Mouse (Mus musculus) heart, embryonic 16.5 days (tissue): Measurements from ENCODE around the gene Pde6g. TPM values are rescaled to one million over a fixed set of nuclear protein-coding genes. Genes with fewer than 3 reads are reported as not detected.

Source experiments
- ATAC-seq: fragments of 200-750 bp; cut with Nextera tagmentation; replicated peaks from 2 replicates; pipeline ENCODE4 v1.8.0; 2017; ENCODE audit warnings: moderate number of reproducible peaks; ENCODE audit not compliant: insufficient read depth, low FRiP score; ENCODE audit errors: extremely low read depth
- H3K27ac ChIP-seq: fragments of 300-500 bp; sonication (generic); 2 replicates; pipeline ENCODE4 v1.5.1; 2014; ENCODE audit warnings: mild to moderate bottlenecking, low read length, control low read depth, moderate library complexity
- H3K27me3 ChIP-seq: fragments of 300-500 bp; sonication (generic); 2 replicates; pipeline ENCODE4 v1.6.1; 2014; ENCODE audit warnings: low read length, mixed read lengths; ENCODE audit not compliant: control insufficient read depth, insufficient read depth
- H3K36me3 ChIP-seq: fragments of 300-500 bp; sonication (generic); 2 replicates; pipeline ENCODE4 v1.6.1; 2014; ENCODE audit not compliant: control insufficient read depth, insufficient read depth
- H3K4me1 ChIP-seq: fragments of 300-500 bp; sonication (generic); 2 replicates; pipeline ENCODE4 v1.6.1; 2014; ENCODE audit warnings: low read length, mixed read lengths; ENCODE audit not compliant: control insufficient read depth, insufficient read depth
- H3K4me2 ChIP-seq: fragments of 300-500 bp; sonication (generic); 2 replicates; pipeline ENCODE4 v1.6.1; 2014; ENCODE audit warnings: low read depth, mild to moderate bottlenecking, control low read depth, low read length
- H3K4me3 ChIP-seq: fragments of 300-500 bp; sonication (generic); 2 replicates; pipeline ENCODE4 v1.5.1; 2014; ENCODE audit warnings: mild to moderate bottlenecking, control low read depth, low read length
- H3K9ac ChIP-seq: fragments of 300-500 bp; sonication (generic); 2 replicates; pipeline ENCODE4 v1.6.1; 2014; ENCODE audit warnings: low read length, control low read depth
- H3K9me3 ChIP-seq: fragments of 300-500 bp; sonication (generic); replicated peaks from 2 replicates; pipeline ENCODE4 v1.6.1; 2016; ENCODE audit warnings: low read length; ENCODE audit not compliant: control insufficient read depth
- WGBS: fragments of 180-500 bp; shearing (Covaris S2); extraction: QIAGEN DNeasy Blood & Tissue Kit; methylation state at CpG from one replicate; pipeline ENCODE4 v1.1.7; 2014; 5-methylcytosine and 5-hydroxymethylcytosine counted together
- polyA plus RNA-seq: library from polyadenylated mRNA; unstranded; fragments of >200 nt; fragmentation: Nextera tagmentation; extraction: Ambion mirVana; gene quantifications from 2 replicates; pipeline ENCODE4 v1.2.1, GENCODE M21; 2015

Gene Pde6g
- polyA plus RNA-seq, 1 experiment from 2014 or later: 0.28 TPM

GRCm38 (mm10) chr11:120444106-120444505 lies 9.2 kb downstream of the Pde6g start:
- H3K4me2 ChIP-seq: no peak overlapping the region
- no peaks in the 10 kb centered on the region for H3K9me3 ChIP-seq
- WGBS: 64% methylated on average over 6 of the region's 6 CpGs
- H3K4me1 ChIP-seq: no peaks in the 10 kb centered on the region
- H3K4me3 ChIP-seq: no peak overlapping the region
- no peak overlapping the region for H3K27ac ChIP-seq
- no peak for ATAC-seq
- no peaks in the 10 kb centered on the region for H3K36me3 ChIP-seq
- no peaks in the 10 kb centered on the region for H3K27me3 ChIP-seq
- H3K9ac ChIP-seq: no peak overlapping the region

GRCm38 (mm10) chr11:120442765-120443280 lies 10.5 kb downstream of the Pde6g start:
- WGBS: 88% methylated on average over 3 of the region's 3 CpGs
- no peaks in the 10 kb centered on the region for H3K27me3 ChIP-seq
- no peaks in the 10 kb centered on the region for H3K9me3 ChIP-seq
- no peak for ATAC-seq
- H3K4me1 ChIP-seq: no peaks in the 10 kb centered on the region
- H3K4me2 ChIP-seq: no peak overlapping the region
- H3K27ac ChIP-seq: no peak overlapping the region
- H3K4me3 ChIP-seq: no peak overlapping the region
- H3K9ac ChIP-seq: no peak overlapping the region
- no peaks in the 10 kb centered on the region for H3K36me3 ChIP-seq

DNA sequence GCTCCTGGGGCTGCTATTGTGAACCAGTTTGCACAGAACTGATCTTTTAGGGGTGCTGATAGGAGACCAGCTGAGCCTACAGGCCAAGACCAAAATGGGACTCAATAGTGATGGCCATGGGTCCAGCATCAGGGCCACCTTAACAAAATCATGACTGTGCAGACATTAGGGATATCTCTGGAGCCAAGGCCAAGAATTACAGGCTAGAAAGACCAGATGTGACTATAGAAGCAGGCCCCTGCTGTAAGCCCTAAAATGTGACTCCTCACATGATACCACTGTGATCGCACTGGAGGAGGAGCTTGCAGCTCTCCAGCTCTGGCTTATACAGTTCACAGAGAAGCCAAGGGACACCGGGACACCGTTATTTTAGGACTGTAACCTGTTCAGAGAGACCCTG lies 11.0 kb downstream of the Pde6g start, which contains the start of gene Tspan10:
Gene Tspan10, plus strand, starts transcription at position 301 of the 400 bp plus-strand sequence.
- Histone ChIP-seq H3K9ac (no peak within 1 kb of the TSS), H3K4me3 (no peak within 1 kb of the TSS), H3K36me3 (no peaks in the 10 kb centered on the region), H3K9me3 (no peaks in the 10 kb centered on the region), H3K27me3 (no peaks in the 10 kb centered on the region), H3K27ac (no peak within 1 kb of the TSS), H3K4me2 (no peak within 1 kb of the TSS), H3K4me1 (no peaks in the 10 kb centered on the region)
- 82% methylated on average over 3 of the region's 3 CpGs for WGBS
- no peak for ATAC-seq

GRCm38 (mm10) chr11:120437857-120438385 lies 15.4 kb downstream of the Pde6g start:
- Histone ChIP-seq H3K27ac (peak overlapping the region; percentile 81), H3K4me3 (peak overlapping the region; percentile 98), H3K27me3 (no peaks in the 10 kb centered on the region), H3K4me1 (peaks cover 11% of the 10 kb centered on the region), H3K4me2 (peak overlapping the region; percentile 81), H3K9me3 (no peaks in the 10 kb centered on the region), H3K9ac (peak overlapping the region; percentile 96), H3K36me3 (peaks cover 10% of the 10 kb centered on the region)
- ATAC-seq: no peak
- 24% methylated on average over 12 of the region's 12 CpGs for WGBS

DNA sequence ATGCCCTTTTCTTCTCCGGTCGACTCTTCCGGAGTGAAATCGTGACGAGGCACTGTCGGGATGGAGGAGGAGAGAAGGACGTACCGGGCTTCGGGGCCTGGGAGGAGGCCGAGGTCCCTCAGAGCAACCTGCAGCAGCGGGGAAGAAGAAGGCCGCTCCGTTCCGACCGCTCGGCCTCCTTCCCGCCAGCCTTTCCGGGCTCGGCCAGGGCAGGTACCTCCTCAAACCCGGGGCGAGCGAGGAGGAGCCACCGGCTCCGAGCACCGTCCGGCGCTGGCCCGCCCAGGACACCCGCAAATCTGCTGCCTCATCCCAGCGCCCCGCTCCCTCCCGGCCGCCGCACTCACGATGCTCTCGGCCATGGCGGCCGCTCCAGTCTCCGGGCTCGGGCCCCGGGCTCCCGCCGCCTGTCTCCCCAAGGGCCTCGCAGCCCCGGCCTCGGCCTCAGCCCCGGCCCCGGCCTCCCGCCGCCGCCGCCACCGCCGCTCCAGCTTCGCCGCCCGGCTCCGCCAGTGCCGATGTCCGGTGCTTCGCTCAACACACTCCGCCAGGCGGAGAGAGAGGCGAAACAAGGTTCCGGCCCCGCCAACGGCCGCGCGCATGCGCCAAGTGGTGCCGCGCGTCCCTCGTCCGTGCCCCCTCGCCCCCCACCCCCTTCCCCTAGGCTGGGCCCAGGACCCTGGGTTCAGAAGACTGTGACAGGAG lies 16.0 kb downstream of the Pde6g start, which contains the start of gene Nploc4:
Gene Nploc4, minus strand, starts transcription at position 557 of the 705 bp plus-strand sequence.
- Histone ChIP-seq H3K4me1 (peaks cover 11% of the 10 kb centered on the region), H3K9ac (peak within 1 kb of the TSS; percentile 96), H3K27ac (peak within 1 kb of the TSS; percentile 81), H3K4me3 (peak within 1 kb of the TSS; percentile 98), H3K4me2 (peak within 1 kb of the TSS; percentile 81), H3K27me3 (no peaks in the 10 kb centered on the region), H3K9me3 (no peaks in the 10 kb centered on the region), H3K36me3 (peaks cover 16% of the 10 kb centered on the region)
- peak; percentile 89 for ATAC-seq
- WGBS: under 1% methylated on average over 67 of the region's 77 CpGs

DNA sequence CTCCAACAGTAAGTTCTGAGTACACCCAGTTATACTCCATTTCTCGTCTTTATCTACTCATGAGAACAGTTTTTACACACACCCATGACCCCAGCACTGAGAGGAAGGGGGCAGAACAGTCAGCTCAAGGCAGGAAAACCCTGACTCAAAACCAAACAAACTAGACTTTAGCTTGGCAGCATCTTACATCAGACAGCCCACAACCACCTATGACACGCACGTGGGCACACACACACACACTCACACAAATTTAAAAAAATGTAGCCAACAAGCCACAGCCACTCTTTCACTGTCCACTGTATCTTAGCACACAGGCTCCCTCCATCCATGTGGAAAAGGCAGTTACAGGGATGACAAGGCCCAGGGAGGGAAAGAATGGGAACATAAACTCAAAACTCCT lies 26.6 kb downstream of the Pde6g start:
- Histone ChIP-seq H3K27me3 (no peaks in the 10 kb centered on the region), H3K36me3 (peaks cover 49% of the 10 kb centered on the region), H3K4me1 (peaks cover 6% of the 10 kb centered on the region), H3K9ac (no peak overlapping the region), H3K4me3 (no peak overlapping the region), H3K27ac (no peak overlapping the region), H3K9me3 (no peaks in the 10 kb centered on the region), H3K4me2 (no peak overlapping the region)
- no peak for ATAC-seq
- 94% methylated on average over 3 of the region's 3 CpGs for WGBS

DNA sequence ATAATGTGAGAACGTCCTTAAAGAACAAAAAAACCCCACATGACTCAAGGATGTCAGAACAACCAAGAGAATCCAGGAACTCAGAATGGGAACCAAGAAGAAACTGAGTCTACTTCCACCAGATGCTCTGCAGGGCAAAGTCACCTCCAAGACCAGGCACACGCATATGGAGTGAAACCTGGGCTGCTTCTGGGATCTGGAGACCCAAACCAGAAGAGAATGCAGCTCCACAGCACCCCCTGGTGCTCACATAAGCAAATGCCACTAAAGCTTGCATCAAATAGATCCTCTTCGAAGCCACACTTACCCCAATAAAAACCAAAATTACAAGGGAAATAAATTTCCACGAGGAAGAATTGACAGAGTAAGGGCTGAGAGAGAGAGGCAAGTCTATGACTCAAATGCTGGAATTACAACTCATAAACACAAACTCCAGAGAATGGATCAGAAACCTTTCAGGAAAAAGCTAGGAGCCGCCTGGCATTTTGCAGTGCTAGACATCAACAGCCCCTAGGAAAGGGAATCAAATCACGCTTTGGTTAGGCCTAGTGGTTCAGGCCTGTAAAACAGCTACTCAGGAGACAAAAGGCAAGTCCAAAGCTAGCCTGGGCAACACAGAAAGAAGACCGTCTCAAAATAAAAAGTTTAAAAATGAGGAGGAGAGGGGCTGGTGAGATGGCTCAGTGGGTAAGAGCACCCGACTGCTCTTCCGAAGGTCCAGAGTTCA lies 29.6 kb downstream of the Pde6g start:
- WGBS: 68% methylated on average over 9 of the region's 9 CpGs
- Histone ChIP-seq H3K27me3 (no peaks in the 10 kb centered on the region), H3K9me3 (no peaks in the 10 kb centered on the region), H3K4me3 (no peak overlapping the region), H3K4me1 (peaks cover 6% of the 10 kb centered on the region), H3K4me2 (no peak overlapping the region), H3K27ac (peak overlapping the region; percentile 67), H3K9ac (no peak overlapping the region; the same call in 1 of the 2 replicates), H3K36me3 (peaks cover 52% of the 10 kb centered on the region)
- 0 out of 2 replicates have a peak, but pooled peaks have one; percentile 32 for ATAC-seq

DNA sequence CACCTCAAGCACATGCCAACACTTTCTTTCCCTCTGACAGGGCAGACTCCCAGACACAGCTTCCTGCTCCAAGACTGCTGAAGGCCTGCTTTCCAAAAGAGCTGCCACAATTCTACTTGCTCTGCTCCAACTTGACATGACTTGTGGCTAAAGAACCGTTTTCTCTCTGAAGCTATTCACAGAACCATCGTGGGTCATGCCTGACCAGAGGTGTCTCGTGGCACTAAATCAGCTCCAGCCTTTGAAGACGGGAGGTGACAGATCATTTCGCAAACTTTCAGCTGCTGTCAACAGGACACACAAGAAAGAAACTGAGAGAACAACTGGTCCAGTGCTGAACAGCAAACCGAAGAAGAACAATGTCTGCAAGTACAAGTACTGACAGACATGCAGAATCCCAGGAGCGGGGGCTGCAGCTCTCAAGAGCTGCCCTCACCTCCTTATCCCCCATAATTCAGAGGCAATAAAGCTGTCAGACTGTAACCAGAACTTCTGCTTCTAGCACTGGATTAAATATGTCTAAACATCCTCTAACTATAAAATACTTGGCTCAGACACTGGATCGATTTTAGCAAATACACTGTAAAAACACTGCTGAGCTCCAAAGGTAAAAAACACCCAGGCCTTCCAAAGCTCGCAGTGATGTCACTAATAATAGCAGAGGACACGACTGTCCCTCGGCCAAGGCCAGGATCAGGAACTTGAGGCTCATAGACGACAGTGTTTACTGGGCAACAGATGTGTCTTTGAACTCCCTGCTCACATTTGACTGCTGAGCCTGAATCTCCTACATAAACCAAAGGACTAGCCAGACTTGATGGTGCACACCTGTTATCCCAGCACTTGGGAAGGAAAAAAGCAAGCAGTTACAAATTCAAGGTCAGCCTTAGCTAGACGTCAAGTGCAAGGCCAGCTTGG lies 30.4 kb downstream of the Pde6g start:
- peaks cover 6% of the 10 kb centered on the region for H3K4me1 ChIP-seq
- no peak for ATAC-seq
- H3K27me3 ChIP-seq: no peaks in the 10 kb centered on the region
- H3K9ac ChIP-seq: no peak overlapping the region; the same call in 1 of the 2 replicates
- peaks cover 49% of the 10 kb centered on the region for H3K36me3 ChIP-seq
- no peak overlapping the region for H3K4me3 ChIP-seq
- WGBS: 68% methylated on average over 13 of the region's 13 CpGs
- no peak overlapping the region for H3K4me2 ChIP-seq
- H3K9me3 ChIP-seq: no peaks in the 10 kb centered on the region
- peak overlapping the region; percentile 67 for H3K27ac ChIP-seq
